Mouse (Mus musculus) embryonic stem cell, embryonic (primary cell): ENCODE data around the gene Amn1.

Experiments used
- CTCF ChIA-PET, 4 experiments: fragments of 300-600 bp in 2 of 4; fragments of 350-600 bp in 2 of 4; sonication (Branson Sonifier 250); formaldehyde crosslinking; loops; one replicate each; lab custom pipeline; 2022; ENCODE audit warnings: inconsistent platforms in 2 of 4; lab: Charles Lee
- POLR2A ChIA-PET, 4 experiments: fragments of 300-600 bp in 2 of 4; fragments of 350-600 bp in 2 of 4; sonication (Branson Sonifier 250); formaldehyde crosslinking; loops; one replicate each; lab custom pipeline; 2022; ENCODE audit warnings: antibody characterized with exemption in 4 of 4, inconsistent platforms in 1 of 4; lab: Charles Lee

Gene Amn1

GRCm38 (mm10) chr6:149134391-149135150 lies 53.9 kb downstream of the Amn1 start:
- ChIA-PET POLR2A (interaction anchor here in 1 of 4 experiments (0.7 kb wide), 1 partner anchor 142 kb away, joined by 8 read pairs; no protein-coding TSS in a partner anchor), CTCF (no interaction called here)

- ChIA-PET POLR2A (interaction anchor here in 2 of 4 experiments (0.6 to 1.8 kb wide), 4 partner anchors 9 to 231 kb away, joined by 3 to 10 read pairs (median 3); no protein-coding TSS in a partner anchor), CTCF (interaction anchor here (0.6 to 1.2 kb wide), 6 partner anchors 13 to 245 kb away, joined by 3 to 7 read pairs (median 4); partner anchors contain the start of gene Amn1 (in 1 of the 4))
Measured at GRCm38 (mm10) chr6:149132311-149133077, 56.0 kb downstream of the Amn1 start.

- ChIA-PET CTCF (interaction anchor here (0.6 to 0.9 kb wide), 4 partner anchors 11 to 262 kb away, joined by 3 to 7 read pairs (median 3); no protein-coding TSS in a partner anchor), POLR2A (interaction anchor here (0.5 to 2.7 kb wide), 27 partner anchors 11 to 434 kb away, joined by 3 to 12 read pairs (median 4); partner anchors contain the start of genes Bicd1 (in 2 of the 4), Dennd5b (in 2 of the 4) and Caprin2 (in 1 of the 4))
Measured at GRCm38 (mm10) chr6:149131111-149131510, 57.4 kb downstream of the Amn1 start.

GRCm38 (mm10) chr6:149129870-149130269 lies 58.6 kb downstream of the Amn1 start, which contains the start of gene Gm10203:
Gene Gm10203 (plus strand): TSS chr6:149130170.
- POLR2A ChIA-PET: interaction anchor here in 3 of 4 experiments (0.7 to 2.7 kb wide), 10 partner anchors 12 to 279 kb away, joined by 3 to 12 read pairs (median 3); no protein-coding TSS in a partner anchor
- CTCF ChIA-PET: interaction anchor here in 2 of 4 experiments (0.6 to 0.9 kb wide), 3 partner anchors 10 to 288 kb away, joined by 3 to 5 read pairs (median 4); no protein-coding TSS in a partner anchor

GRCm38 (mm10) chr6:149126675-149127074 lies 61.8 kb downstream of the Amn1 start:
- ChIA-PET POLR2A (interaction anchor here in 1 of 4 experiments (0.7 to 1.3 kb wide), 5 partner anchors 13 to 264 kb away, joined by 3 to 7 read pairs (median 4); partner anchors contain the start of gene Etfbkmt), CTCF (interaction anchor here in 1 of 4 experiments (0.7 kb wide), 1 partner anchor 357 kb away, joined by 4 read pairs; no protein-coding TSS in a partner anchor)

GRCm38 (mm10) chr6:149123042-149123441 lies 65.5 kb downstream of the Amn1 start:
- ChIA-PET POLR2A (interaction anchor here in 2 of 4 experiments (0.6 to 0.8 kb wide), 3 partner anchors 23 to 218 kb away, joined by 3 to 4 read pairs (median 4); no protein-coding TSS in a partner anchor), CTCF (no interaction called here)

GRCm38 (mm10) chr6:149119853-149120252 lies 68.7 kb downstream of the Amn1 start:
- POLR2A ChIA-PET: interaction anchor here (0.6 to 1.5 kb wide), 21 partner anchors 11 to 721 kb away, joined by 3 to 6 read pairs (median 4); partner anchors contain the start of gene Dennd5b (in 1 of the 4)
- CTCF ChIA-PET: interaction anchor here (0.5 to 2.1 kb wide), 38 partner anchors 10 to 1360 kb away, joined by 3 to 13 read pairs (median 4); partner anchors contain the start of genes Dennd5b (in 2 of the 4), Bicd1 (in 1 of the 4), Ergic2 (in 1 of the 4) and Gm10203 (in 1 of the 4)

GRCm38 (mm10) chr6:149118935-149119334 lies 69.6 kb downstream of the Amn1 start:
- POLR2A ChIA-PET: interaction anchor here in 2 of 4 experiments (1.2 to 1.9 kb wide), 5 partner anchors 13 to 676 kb away, joined by 4 to 10 read pairs (median 6); partner anchors contain the start of gene Dennd5b (in 2 of the 2)
- CTCF ChIA-PET: interaction anchor here (0.6 to 2.1 kb wide), 11 partner anchors 11 to 138 kb away, joined by 3 to 8 read pairs (median 4); partner anchors contain the start of gene Gm10203 (in 1 of the 4)

GRCm38 (mm10) chr6:149116992-149117391 lies 71.5 kb downstream of the Amn1 start:
- CTCF ChIA-PET: interaction anchor here in 1 of 4 experiments (0.5 kb wide), 1 partner anchor 80 kb away, joined by 3 read pairs; no protein-coding TSS in a partner anchor
- POLR2A ChIA-PET: interaction anchor here in 1 of 4 experiments (1.2 kb wide), 1 partner anchor 16 kb away, joined by 5 read pairs; no protein-coding TSS in a partner anchor

GRCm38 (mm10) chr6:149108909-149109308 lies 79.6 kb downstream of the Amn1 start:
- CTCF ChIA-PET: no interaction called here
- POLR2A ChIA-PET: interaction anchor here in 1 of 4 experiments (0.5 kb wide), 1 partner anchor 18 kb away, joined by 4 read pairs; no protein-coding TSS in a partner anchor

- ChIA-PET POLR2A (no interaction called here), CTCF (interaction anchor here in 1 of 4 experiments (1.0 kb wide), 1 partner anchor 12 kb away, joined by 3 read pairs; no protein-coding TSS in a partner anchor)
Measured at GRCm38 (mm10) chr6:149107615-149108014, 80.9 kb downstream of the Amn1 start.
